Mouse (Mus musculus): Measurements from ENCODE around the gene Pgghg. TPM values are rescaled to one million over a fixed set of nuclear protein-coding genes. Genes with fewer than 3 reads are reported as not detected.

The Pgghg gene
- 6.0 and 7.9 TPM in 2 replicates for polyA plus RNA-seq (2015; fragmentation: Nextera tagmentation; extraction: Ambion mirVana)

- Histone ChIP-seq H3K4me2 (ENCODE audit: low read depth, low read length) (peak within 1 kb of the TSS; percentile 52), H3K4me3 (ENCODE audit: low read depth, low read length) (peak within 1 kb of the TSS; percentile 62), H3K4me1 (ENCODE audit: control insufficient read depth, low read depth, low read length) (peaks cover 10% of the 10 kb centered on the region), H3K9me3 (replicated peaks; ENCODE audit: control insufficient read depth, low read length) (no peaks in the 10 kb centered on the region), H3K27me3 (ENCODE audit: control insufficient read depth, insufficient read depth, low read depth, low read length) (no peaks in the 10 kb centered on the region; the same call in 1 of the 2 replicates), H3K27ac (ENCODE audit: low read length) (peak within 1 kb of the TSS; percentile 64), H3K36me3 (ENCODE audit: control insufficient read depth, insufficient read depth) (no peaks in the 10 kb centered on the region), H3K9ac (ENCODE audit: low read depth, low read length) (peak within 1 kb of the TSS; percentile 64)
- peak; percentile 89 for ATAC-seq (ENCODE audit: low read depth)
- WGBS (ENCODE audit: insufficient replicate concordance): under 1% methylated on average over 33 of the region's 33 CpGs
Measured at GRCm38 (mm10) chr7:140941222-140942051, at the start of gene Pgghg. Gene Pgghg, plus strand, starts transcription at chr7:140941391.

DNA sequence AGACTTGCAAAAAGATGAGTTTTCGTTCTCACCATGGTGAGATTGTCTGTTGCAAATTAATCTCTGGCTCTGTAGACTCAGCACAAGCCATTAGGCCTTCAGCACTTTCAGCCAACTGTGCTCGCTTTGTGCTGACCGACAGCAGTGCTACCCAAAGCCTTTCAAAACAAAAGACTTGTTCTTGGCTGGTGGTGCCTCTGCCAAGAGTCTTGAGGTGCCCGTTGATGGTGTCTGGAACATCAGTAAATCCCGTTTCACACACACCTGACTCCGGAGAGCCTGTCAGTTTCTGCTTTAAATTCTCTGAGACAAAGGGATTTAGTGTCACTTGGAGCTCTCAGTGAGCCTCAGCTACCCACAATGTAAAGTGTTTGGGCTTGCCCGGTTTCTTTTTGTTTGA is 47.2 kb upstream of the Pgghg start:
- Histone ChIP-seq H3K4me1 (ENCODE audit: control insufficient read depth, low read depth, low read length) (no peaks in the 10 kb centered on the region), H3K27ac (ENCODE audit: low read length) (no peak overlapping the region), H3K9me3 (replicated peaks; ENCODE audit: control insufficient read depth, low read length) (no peaks in the 10 kb centered on the region), H3K4me3 (ENCODE audit: low read depth, low read length) (no peak overlapping the region), H3K4me2 (ENCODE audit: low read depth, low read length) (no peak overlapping the region), H3K27me3 (ENCODE audit: control insufficient read depth, insufficient read depth, low read depth, low read length) (no peaks in the 10 kb centered on the region), H3K36me3 (ENCODE audit: control insufficient read depth, insufficient read depth) (peaks cover 26% of the 10 kb centered on the region), H3K9ac (ENCODE audit: low read depth, low read length) (no peak overlapping the region)
- no peak for ATAC-seq (ENCODE audit: low read depth)
- 81% methylated on average over 7 of the region's 7 CpGs for WGBS (ENCODE audit: insufficient replicate concordance)

DNA sequence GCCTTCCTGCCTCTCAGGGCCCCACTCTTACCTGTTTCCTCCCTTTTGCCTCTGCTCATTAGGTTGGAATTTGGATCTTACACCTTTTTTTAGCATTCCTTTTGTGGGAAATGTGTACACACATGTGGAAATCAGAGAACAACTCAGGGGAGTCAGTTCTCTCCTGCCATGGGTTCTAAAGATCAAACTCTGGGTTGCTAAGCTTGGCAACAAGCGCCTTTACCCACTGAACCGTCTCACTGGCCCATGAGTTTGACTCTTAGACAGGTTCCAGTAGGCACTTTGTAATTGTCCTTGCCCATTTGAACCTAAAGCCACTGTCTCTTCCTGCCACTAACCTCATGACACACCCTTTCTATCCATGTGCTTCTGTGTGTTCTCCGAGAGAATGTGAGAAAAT is 46.6 kb upstream of the Pgghg start:
- Histone ChIP-seq H3K4me2 (ENCODE audit: low read depth, low read length) (no peak overlapping the region), H3K9ac (ENCODE audit: low read depth, low read length) (no peak overlapping the region), H3K4me3 (ENCODE audit: low read depth, low read length) (no peak overlapping the region), H3K27me3 (ENCODE audit: control insufficient read depth, insufficient read depth, low read depth, low read length) (no peaks in the 10 kb centered on the region), H3K4me1 (ENCODE audit: control insufficient read depth, low read depth, low read length) (no peaks in the 10 kb centered on the region), H3K9me3 (replicated peaks; ENCODE audit: control insufficient read depth, low read length) (no peaks in the 10 kb centered on the region), H3K27ac (ENCODE audit: low read length) (no peak overlapping the region), H3K36me3 (ENCODE audit: control insufficient read depth, insufficient read depth) (peaks cover 21% of the 10 kb centered on the region)
- ATAC-seq (ENCODE audit: low read depth): no peak
- WGBS (ENCODE audit: insufficient replicate concordance): 85% methylated on average over 3 of the region's 3 CpGs

GRCm38 (mm10) chr7:140897863-140898262 is 43.3 kb upstream of the Pgghg start:
- no peaks in the 10 kb centered on the region for H3K27me3 ChIP-seq (ENCODE audit: control insufficient read depth, insufficient read depth, low read depth, low read length)
- no peaks in the 10 kb centered on the region for H3K9me3 ChIP-seq (replicated peaks; ENCODE audit: control insufficient read depth, low read length)
- peaks cover 10% of the 10 kb centered on the region for H3K36me3 ChIP-seq (ENCODE audit: control insufficient read depth, insufficient read depth)
- no peaks in the 10 kb centered on the region for H3K4me1 ChIP-seq (ENCODE audit: control insufficient read depth, low read depth, low read length)
- no peak overlapping the region for H3K4me2 ChIP-seq (ENCODE audit: low read depth, low read length)
- no peak overlapping the region for H3K27ac ChIP-seq (ENCODE audit: low read length)
- no peak overlapping the region for H3K4me3 ChIP-seq (ENCODE audit: low read depth, low read length)
- no peak for ATAC-seq (ENCODE audit: low read depth)
- no peak overlapping the region for H3K9ac ChIP-seq (ENCODE audit: low read depth, low read length)
- WGBS (ENCODE audit: insufficient replicate concordance): 75% methylated on average over 7 of the region's 7 CpGs

- no peaks in the 10 kb centered on the region for H3K4me1 ChIP-seq (ENCODE audit: control insufficient read depth, low read depth, low read length)
- H3K27ac ChIP-seq (ENCODE audit: low read length): no peak overlapping the region
- H3K9ac ChIP-seq (ENCODE audit: low read depth, low read length): no peak overlapping the region
- H3K27me3 ChIP-seq (ENCODE audit: control insufficient read depth, insufficient read depth, low read depth, low read length): no peaks in the 10 kb centered on the region
- H3K4me2 ChIP-seq (ENCODE audit: low read depth, low read length): no peak overlapping the region
- WGBS (ENCODE audit: insufficient replicate concordance): 78% methylated on average over 3 of the region's 3 CpGs
- no peak overlapping the region for H3K4me3 ChIP-seq (ENCODE audit: low read depth, low read length)
- peaks cover 10% of the 10 kb centered on the region for H3K36me3 ChIP-seq (ENCODE audit: control insufficient read depth, insufficient read depth)
- no peaks in the 10 kb centered on the region for H3K9me3 ChIP-seq (replicated peaks; ENCODE audit: control insufficient read depth, low read length)
- no peak for ATAC-seq (ENCODE audit: low read depth)
Measured at GRCm38 (mm10) chr7:140899121-140899520, 42.1 kb upstream of the Pgghg start.

DNA sequence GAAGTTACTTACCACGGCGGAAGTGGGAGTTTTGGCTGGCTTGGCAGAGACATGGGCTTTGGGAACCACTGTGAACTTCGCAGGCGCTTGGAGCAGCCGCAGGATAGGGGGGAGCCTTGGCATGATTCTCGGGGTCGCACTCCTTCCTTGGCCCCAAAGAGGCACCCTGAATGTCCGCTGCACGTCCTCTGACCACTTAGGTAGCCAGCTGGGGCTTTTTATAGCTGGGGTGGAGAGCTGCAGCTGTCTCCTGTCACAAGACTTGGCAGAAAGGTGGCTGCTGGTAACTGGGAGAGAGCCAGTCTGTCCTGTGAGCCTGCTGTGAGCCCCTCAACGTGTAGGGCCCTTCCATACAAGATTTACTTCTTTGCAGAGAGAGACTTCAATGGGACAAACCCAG is 41.0 kb upstream of the Pgghg start, which contains the start of gene Cox8b:
TSS of gene Cox8b (minus strand) at position 227 of the 400 bp plus-strand sequence.
- Histone ChIP-seq H3K9me3 (replicated peaks; ENCODE audit: control insufficient read depth, low read length) (no peaks in the 10 kb centered on the region), H3K27ac (ENCODE audit: low read length) (no peak within 1 kb of the TSS), H3K9ac (ENCODE audit: low read depth, low read length) (no peak within 1 kb of the TSS), H3K36me3 (ENCODE audit: control insufficient read depth, insufficient read depth) (peaks cover 10% of the 10 kb centered on the region), H3K27me3 (ENCODE audit: control insufficient read depth, insufficient read depth, low read depth, low read length) (no peaks in the 10 kb centered on the region), H3K4me2 (ENCODE audit: low read depth, low read length) (no peak within 1 kb of the TSS), H3K4me1 (ENCODE audit: control insufficient read depth, low read depth, low read length) (no peaks in the 10 kb centered on the region), H3K4me3 (ENCODE audit: low read depth, low read length) (no peak within 1 kb of the TSS)
- no peak for ATAC-seq (ENCODE audit: low read depth)
- WGBS (ENCODE audit: insufficient replicate concordance): 76% methylated on average over 10 of the region's 10 CpGs

DNA sequence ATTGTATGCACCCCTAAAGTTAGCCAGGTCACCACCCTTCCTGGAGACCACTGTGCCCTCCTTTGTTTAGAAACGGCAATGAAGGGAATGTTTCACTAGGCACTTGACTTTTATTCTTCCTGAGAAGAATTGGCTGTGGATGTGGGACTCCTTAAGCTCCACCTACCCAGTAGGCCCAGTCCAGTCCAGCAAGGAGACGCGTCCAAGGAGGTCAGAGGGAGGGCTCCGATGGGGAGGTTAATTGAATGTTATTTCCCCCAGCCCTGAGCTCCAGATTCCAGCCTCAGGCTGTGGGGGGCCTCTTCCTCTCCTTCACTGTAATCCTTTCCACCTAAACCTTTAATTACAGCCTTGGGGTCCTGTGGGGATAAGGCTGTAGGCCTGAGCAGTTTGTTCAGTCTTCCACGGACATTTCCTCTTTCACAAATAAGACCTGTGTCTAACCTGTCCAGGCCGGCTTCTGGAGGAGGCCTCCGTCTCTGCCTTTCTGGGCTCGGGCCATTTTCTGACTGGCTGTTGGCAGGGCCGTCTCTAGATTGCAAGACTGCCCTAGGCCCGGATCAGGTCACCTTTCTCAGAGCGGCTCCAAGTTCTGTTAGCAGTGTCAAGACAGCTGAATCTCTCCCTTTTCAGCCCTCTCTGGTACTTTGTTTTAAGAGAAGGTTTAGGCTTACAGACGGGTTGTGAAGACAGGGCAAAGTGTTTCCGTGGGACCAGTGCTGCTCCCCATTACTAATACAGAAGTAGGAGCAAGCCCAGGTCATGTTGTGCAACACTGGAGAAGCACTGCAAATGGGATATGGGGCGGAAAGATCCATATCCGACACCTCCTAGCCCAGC is 38.9 kb upstream of the Pgghg start:
- no peak overlapping the region for H3K4me3 ChIP-seq (ENCODE audit: low read depth, low read length)
- ATAC-seq (ENCODE audit: low read depth): no peak
- peaks cover 10% of the 10 kb centered on the region for H3K36me3 ChIP-seq (ENCODE audit: control insufficient read depth, insufficient read depth)
- H3K4me2 ChIP-seq (ENCODE audit: low read depth, low read length): no peak overlapping the region
- H3K9ac ChIP-seq (ENCODE audit: low read depth, low read length): no peak overlapping the region
- H3K27ac ChIP-seq (ENCODE audit: low read length): no peak overlapping the region
- H3K27me3 ChIP-seq (ENCODE audit: control insufficient read depth, insufficient read depth, low read depth, low read length): no peaks in the 10 kb centered on the region
- no peaks in the 10 kb centered on the region for H3K9me3 ChIP-seq (replicated peaks; ENCODE audit: control insufficient read depth, low read length)
- 71% methylated on average over 15 of the region's 15 CpGs for WGBS (ENCODE audit: insufficient replicate concordance)
- no peaks in the 10 kb centered on the region for H3K4me1 ChIP-seq (ENCODE audit: control insufficient read depth, low read depth, low read length)

DNA sequence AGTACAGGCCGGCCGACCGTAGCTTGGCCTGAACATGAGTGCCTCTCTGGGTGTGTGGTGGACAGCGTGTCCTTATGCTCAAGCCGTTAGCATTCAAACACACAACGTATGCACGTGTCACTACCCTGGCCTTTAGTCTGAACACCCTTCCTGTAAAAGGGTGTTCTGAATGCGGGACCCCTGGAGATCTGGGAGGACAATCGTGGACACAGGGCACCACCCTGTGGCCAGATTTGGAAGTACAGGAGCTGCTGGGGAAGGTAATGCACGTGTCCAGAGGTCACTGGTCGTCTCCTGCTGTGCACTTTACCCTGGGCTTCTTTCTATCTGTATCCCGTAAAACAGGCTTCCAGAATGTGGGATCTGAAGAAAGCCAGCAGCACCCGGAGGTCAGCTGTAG is 38.0 kb upstream of the Pgghg start:
- 24% methylated on average over 13 of the region's 13 CpGs for WGBS (ENCODE audit: insufficient replicate concordance)
- H3K9ac ChIP-seq (ENCODE audit: low read depth, low read length): no peak overlapping the region
- peak overlapping the region; percentile 55 for H3K27ac ChIP-seq (ENCODE audit: low read length)
- H3K4me1 ChIP-seq (ENCODE audit: control insufficient read depth, low read depth, low read length): no peaks in the 10 kb centered on the region
- H3K36me3 ChIP-seq (ENCODE audit: control insufficient read depth, insufficient read depth): peaks cover 2% of the 10 kb centered on the region; the same call in 1 of the 2 replicates
- no peak overlapping the region for H3K4me3 ChIP-seq (ENCODE audit: low read depth, low read length)
- H3K9me3 ChIP-seq (replicated peaks; ENCODE audit: control insufficient read depth, low read length): no peaks in the 10 kb centered on the region
- no peaks in the 10 kb centered on the region for H3K27me3 ChIP-seq (ENCODE audit: control insufficient read depth, insufficient read depth, low read depth, low read length)
- H3K4me2 ChIP-seq (ENCODE audit: low read depth, low read length): no peak overlapping the region
- ATAC-seq (ENCODE audit: low read depth): peak; percentile 30

Measured in liver, embryonic 16.5 days (tissue).